Mouse (Mus musculus): ENCODE measurements around the gene Iqch.

Iqch gene

GRCm38 (mm10) chr9:63377270-63378142 is 224.8 kb downstream of the Iqch start, which contains the start of gene Map2k5:
Gene Map2k5, minus strand, starts transcription at chr9:63377902.
- peak; percentile 88 for DNase-seq (ENCODE audit: low spot score)

- no peak for DNase-seq (ENCODE audit: low spot score)
Measured at GRCm38 (mm10) chr9:63373315-63373714, 229.0 kb downstream of the Iqch start.

GRCm38 (mm10) chr9:63372541-63372940 is 229.8 kb downstream of the Iqch start:
- no peak for DNase-seq (ENCODE audit: low spot score)
